7 mouse cellular contexts compared by ENCODE assay signal in the genomic region with DNA sequence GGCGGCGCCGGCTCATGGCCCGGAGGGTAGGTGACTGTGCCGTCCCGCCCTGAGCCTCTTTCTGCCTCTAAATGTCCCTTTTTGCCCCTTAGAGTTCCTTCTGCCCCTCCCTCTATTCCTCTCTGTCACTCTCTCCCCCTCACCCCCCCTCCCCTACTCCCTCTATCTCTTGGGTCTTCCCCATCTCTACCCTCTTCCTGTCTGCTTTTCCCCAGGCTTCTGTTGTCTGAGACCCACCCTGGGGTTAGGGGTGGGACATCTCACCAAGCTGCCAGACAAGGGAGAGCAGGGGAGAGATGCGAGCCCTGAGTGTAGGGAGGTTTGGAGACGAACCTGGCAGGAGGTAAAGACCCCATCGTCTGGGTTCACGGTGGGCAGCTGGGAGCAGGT. TPM values are rescaled to one million over a fixed set of nuclear protein-coding genes. Genes with fewer than 3 reads are reported as not detected.
A peak's percentile ranks its signal among the peaks of the same experiment; 100 is the strongest.
DNase-seq lines count a peak whose midpoint lies in the region; ATAC-seq and TF ChIP-seq lines count a peak whose summit lies in the region.

No protein-coding gene starts in this region.

- H3K9me3 ChIP-seq in lung, embryonic 16.5 days (ENCODE audit: control insufficient read depth, low read length) = no peaks in the 10 kb centered on the region
- H3K9me3 ChIP-seq in limb, embryonic 15.5 days = no peaks in the 10 kb centered on the region
- no peaks in the 10 kb centered on the region for H3K9me3 ChIP-seq in stomach, postnatal 0 days (ENCODE audit: control insufficient read depth, low read length)

- H3K36me3 ChIP-seq in lung, embryonic 16.5 days (ENCODE audit: control insufficient read depth, insufficient read depth, low read length) = no peaks in the 10 kb centered on the region
- no peaks in the 10 kb centered on the region for H3K36me3 ChIP-seq in limb, embryonic 15.5 days
- no peaks in the 10 kb centered on the region for H3K36me3 ChIP-seq in stomach, postnatal 0 days (ENCODE audit: control insufficient read depth, insufficient read depth, low read length)

- H3K9ac ChIP-seq in lung, embryonic 16.5 days (ENCODE audit: low read length) = peak overlapping the region; percentile 73
- peak overlapping the region; percentile 33; the same call in 1 of the 2 replicates for H3K9ac ChIP-seq in limb, embryonic 15.5 days
- H3K9ac ChIP-seq in stomach, postnatal 0 days (ENCODE audit: low read length) = peak overlapping the region; percentile 73

- DNase-seq in lung, postnatal 36 days = no peak
- no peak for DNase-seq in stomach, postnatal 0 days (ENCODE audit: low spot score)
- DNase-seq in adrenal gland, adult (ENCODE audit: inconsistent age in 2 of 2, low spot score in 1 of 2) = no peak
- DNase-seq in left cerebral cortex, adult 11 months (ENCODE audit: low spot score) = no peak

- peak overlapping the region; percentile 78 for H3K4me2 ChIP-seq in lung, embryonic 16.5 days (ENCODE audit: low read depth, low read length)
- peak overlapping the region; percentile 76 for H3K4me2 ChIP-seq in limb, embryonic 15.5 days
- H3K4me2 ChIP-seq in stomach, postnatal 0 days (replicated peaks; ENCODE audit: low read depth) = peak overlapping the region; percentile 86

- ATAC-seq in lung, embryonic 16.5 days (ENCODE audit: low read depth) = peak; percentile 10
- ATAC-seq in limb, embryonic 15.5 days (ENCODE audit: insufficient number of reproducible peaks, low FRiP score, low TSS enrichment, low read depth) = no peak
- ATAC-seq in stomach, postnatal 0 days (ENCODE audit: low FRiP score, low TSS enrichment) = peak; percentile 16; the same call in 1 of the 2 replicates

- no peaks in the 10 kb centered on the region for H3K27me3 ChIP-seq in lung, embryonic 16.5 days (ENCODE audit: control insufficient read depth, insufficient read depth, low read depth, low read length)
- H3K27me3 ChIP-seq in limb, embryonic 15.5 days = peaks cover 53% of the 10 kb centered on the region
- H3K27me3 ChIP-seq in stomach, postnatal 0 days (ENCODE audit: control insufficient read depth, insufficient read depth, low read length) = no peaks in the 10 kb centered on the region

- no peak for TF ChIP-seq POLR2A in embryonic fibroblast, embryonic 13.5 days (IDR thresholded peaks at IDR 0.05; ENCODE audit: low read depth, low read length)

- TF ChIP-seq CTCF in embryonic fibroblast, embryonic 13.5 days (IDR thresholded peaks at IDR 0.05; ENCODE audit: borderline replicate concordance, insufficient read depth, low read length) = no peak
- TF ChIP-seq CTCF in stomach, postnatal 0 days (IDR thresholded peaks at IDR 0.05; ENCODE audit: low read depth) = no peak

- H3K4me1 ChIP-seq in lung, embryonic 16.5 days (replicated peaks; ENCODE audit: control insufficient read depth, insufficient read depth, low read length) = peaks cover 6% of the 10 kb centered on the region; the same call in 1 of the 2 replicates
- H3K4me1 ChIP-seq in embryonic fibroblast, embryonic 13.5 days (ENCODE audit: control insufficient read depth, insufficient read depth, low read length) = 0 out of 2 replicates have a peak, but pooled peaks cover 5% of the 10 kb centered on the region
- peaks cover 11% of the 10 kb centered on the region for H3K4me1 ChIP-seq in limb, embryonic 15.5 days
- no peaks in the 10 kb centered on the region for H3K4me1 ChIP-seq in stomach, postnatal 0 days (replicated peaks; ENCODE audit: control insufficient read depth, insufficient read depth)

- WGBS in lung, embryonic 16.5 days = 0% methylated on average over 10 of the region's 10 CpGs
- 0% methylated on average over 10 of the region's 10 CpGs for WGBS in limb, embryonic 15.5 days
- WGBS in stomach, postnatal 0 days = under 1% methylated on average over 10 of the region's 10 CpGs

- no peak overlapping the region for H3K27ac ChIP-seq in lung, embryonic 16.5 days (ENCODE audit: low read length)
- no peak overlapping the region for H3K27ac ChIP-seq in embryonic fibroblast, embryonic 13.5 days (ENCODE audit: insufficient read depth, low read length)
- H3K27ac ChIP-seq in limb, embryonic 15.5 days = no peak overlapping the region
- H3K27ac ChIP-seq in stomach, postnatal 0 days (replicated peaks) = peak overlapping the region; percentile 63; the same call in 1 of the 2 replicates

- peak overlapping the region; percentile 63 for H3K4me3 ChIP-seq in lung, embryonic 16.5 days (ENCODE audit: low read length)
- H3K4me3 ChIP-seq in embryonic fibroblast, embryonic 13.5 days (ENCODE audit: insufficient read depth, low read length) = peak overlapping the region; percentile 41
- H3K4me3 ChIP-seq in limb, embryonic 15.5 days = peak overlapping the region; percentile 54
- peak overlapping the region; percentile 71 for H3K4me3 ChIP-seq in stomach, postnatal 0 days (ENCODE audit: low read depth, low read length)

- no peak for TF ChIP-seq EP300 in stomach, postnatal 0 days (optimal IDR thresholded peaks at IDR 0.05)

RNA-seq across cellular contexts. Expression of a gene that starts 0.6 kb away (rescaled TPM):
- polyA plus RNA-seq in lung, embryonic 16.5 days (2015; fragmentation: Nextera tagmentation; extraction: Ambion mirVana) = 19.5 and 19.8 TPM in 2 replicates
- polyA plus RNA-seq in embryonic fibroblast, embryonic 13.5 days (2011; ENCODE audit: insufficient read length, low read depth, missing spikeins) = 22.4 and 23.8 TPM in 2 replicates
- 18.3 and 19.8 TPM in 2 replicates for polyA plus RNA-seq in limb, embryonic 15.5 days (2015; fragmentation: Nextera tagmentation; extraction: Ambion mirVana)
- polyA plus RNA-seq in stomach, postnatal 0 days (2015; fragmentation: Nextera tagmentation; extraction: Ambion mirVana) = 10.9 and 11.8 TPM in 2 replicates

RNA-seq across cellular contexts. Expression of a gene that starts 45.9 kb away (rescaled TPM):
- polyA plus RNA-seq in lung, embryonic 16.5 days (2015; fragmentation: Nextera tagmentation; extraction: Ambion mirVana) = 0.08 and 0.10 TPM in 2 replicates
- polyA plus RNA-seq in embryonic fibroblast, embryonic 13.5 days (2011; ENCODE audit: insufficient read length, low read depth, missing spikeins) = 0.35 TPM in 1 of 2 replicates, not detected in the other
- 0.08 and 0.14 TPM in 2 replicates for polyA plus RNA-seq in limb, embryonic 15.5 days (2015; fragmentation: Nextera tagmentation; extraction: Ambion mirVana)
- polyA plus RNA-seq in stomach, postnatal 0 days (2015; fragmentation: Nextera tagmentation; extraction: Ambion mirVana) = 0.11 and 0.12 TPM in 2 replicates

RNA-seq across cellular contexts. Expression of a gene that starts 46.3 kb away (rescaled TPM):
- polyA plus RNA-seq in lung, embryonic 16.5 days (2015; fragmentation: Nextera tagmentation; extraction: Ambion mirVana) = 13.8 and 14.9 TPM in 2 replicates
- polyA plus RNA-seq in embryonic fibroblast, embryonic 13.5 days (2011; ENCODE audit: insufficient read length, low read depth, missing spikeins) = 6.6 and 8.4 TPM in 2 replicates
- polyA plus RNA-seq in limb, embryonic 15.5 days (2015; fragmentation: Nextera tagmentation; extraction: Ambion mirVana) = 12.1 and 13.5 TPM in 2 replicates
- 6.9 and 7.9 TPM in 2 replicates for polyA plus RNA-seq in stomach, postnatal 0 days (2015; fragmentation: Nextera tagmentation; extraction: Ambion mirVana)

RNA-seq across cellular contexts. Expression of a gene that starts 55.8 kb away (rescaled TPM):
- 28.3 and 31.7 TPM in 2 replicates for polyA plus RNA-seq in lung, embryonic 16.5 days (2015; fragmentation: Nextera tagmentation; extraction: Ambion mirVana)
- 13.9 TPM in 2 replicates for polyA plus RNA-seq in embryonic fibroblast, embryonic 13.5 days (2011; ENCODE audit: insufficient read length, low read depth, missing spikeins)
- polyA plus RNA-seq in limb, embryonic 15.5 days (2015; fragmentation: Nextera tagmentation; extraction: Ambion mirVana) = 31.2 and 32.7 TPM in 2 replicates
- 11.8 and 13.1 TPM in 2 replicates for polyA plus RNA-seq in stomach, postnatal 0 days (2015; fragmentation: Nextera tagmentation; extraction: Ambion mirVana)
